Mouse (Mus musculus) olfactory bulb, adult 2 months (tissue): ENCODE measurements around the gene Tmem108.

Source experiments
- CTCF ChIP-seq: fragments of 200-500 bp; IDR thresholded peaks from 2 replicates; pipeline ENCODE4 v1.5.1; 2012; ENCODE audit warnings: low read depth, mild to moderate bottlenecking, low read length, moderate library complexity; ENCODE audit not compliant: insufficient read depth
- POLR2A ChIP-seq: fragments of 200-500 bp; IDR thresholded peaks from 2 replicates; pipeline ENCODE4 v1.6.1; 2012; ENCODE audit warnings: mild to moderate bottlenecking, low read depth, low read length, moderate library complexity; ENCODE audit not compliant: insufficient read depth

DNA sequence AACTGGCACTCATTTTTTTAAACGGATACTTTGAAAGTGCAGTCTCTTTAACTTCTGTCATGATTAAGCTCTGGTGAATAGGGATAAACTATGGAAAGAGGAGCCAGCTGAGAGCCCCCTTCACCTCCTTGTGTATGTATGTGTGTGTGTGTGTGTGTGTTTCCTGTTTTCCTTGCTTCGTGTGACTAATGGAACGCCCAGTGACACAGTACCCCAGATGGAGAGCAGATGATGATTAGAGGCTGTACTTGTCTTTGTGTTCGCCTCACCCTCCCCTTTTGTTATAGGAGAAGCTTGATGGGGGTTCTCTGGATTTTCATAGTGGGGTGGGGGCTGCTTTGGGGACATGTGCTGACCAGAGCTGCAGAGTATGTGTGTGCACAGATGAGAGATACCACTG lies 216.4 kb downstream of the Tmem108 start:
- no peak for TF ChIP-seq CTCF
- no peak for TF ChIP-seq POLR2A
